Mouse (Mus musculus) stomach, embryonic 16.5 days (tissue): Measurements from ENCODE around the gene Ap1s1. TPM values are rescaled to one million over a fixed set of nuclear protein-coding genes. Genes with fewer than 3 reads are reported as not detected.
A peak's percentile ranks its signal among the peaks of the same experiment; 100 is the strongest.

Experiments used
- ATAC-seq: fragments of 200-750 bp; cut with Nextera tagmentation; 2 replicates; pipeline ENCODE4 v1.8.0; 2017; ENCODE audit warnings: moderate number of reproducible peaks, moderate TSS enrichment; ENCODE audit not compliant: insufficient read depth, low FRiP score
- H3K27ac ChIP-seq: fragments of 300-500 bp; sonication (generic); 2 replicates; pipeline ENCODE4 v1.5.1; 2014; ENCODE audit warnings: low read length
- H3K27me3 ChIP-seq: fragments of 300-500 bp; sonication (generic); 2 replicates; pipeline ENCODE4 v1.6.1; 2014; ENCODE audit warnings: low read length, control low read depth, mixed read lengths; ENCODE audit not compliant: control insufficient read depth, insufficient read depth
- H3K36me3 ChIP-seq: fragments of 300-500 bp; sonication (generic); 2 replicates; pipeline ENCODE4 v1.6.1; 2014; ENCODE audit warnings: low read length; ENCODE audit not compliant: control insufficient read depth, insufficient read depth
- H3K4me1 ChIP-seq: fragments of 300-500 bp; sonication (generic); 2 replicates; pipeline ENCODE4 v1.6.1; 2014; ENCODE audit warnings: low read length, control low read depth, mixed read lengths; ENCODE audit not compliant: control insufficient read depth, insufficient read depth
- H3K4me2 ChIP-seq: fragments of 300-500 bp; sonication (generic); 2 replicates; pipeline ENCODE4 v1.6.1; 2014; ENCODE audit warnings: low read depth, low read length, mixed read lengths
- H3K4me3 ChIP-seq: fragments of 300-500 bp; sonication (generic); replicated peaks from 2 replicates; pipeline ENCODE4 v1.5.1; 2014; ENCODE audit warnings: mild to moderate bottlenecking, low read length
- H3K9ac ChIP-seq: fragments of 300-500 bp; sonication (generic); 2 replicates; pipeline ENCODE4 v1.6.1; 2014; ENCODE audit warnings: low read length
- H3K9me3 ChIP-seq: fragments of 300-500 bp; sonication (generic); replicated peaks from 2 replicates; pipeline ENCODE4 v1.6.1; 2016; ENCODE audit warnings: low read length, control low read depth; ENCODE audit not compliant: control insufficient read depth
- WGBS: fragments of 180-500 bp; shearing (Covaris S2); extraction: QIAGEN DNeasy Blood & Tissue Kit; methylation state at CpG from one replicate; pipeline ENCODE4 v1.1.7; 2014; 5-methylcytosine and 5-hydroxymethylcytosine counted together
- microRNA counts: library from miRNA; unstranded; fragments of <30 nt; microRNA quantifications from one replicate; lab custom pipeline; 2016
- microRNA-seq: library from miRNA; unstranded; fragments of <30 nt; microRNA quantifications from one replicate; pipeline ENCODE4, GENCODE M21; 2016
- polyA plus RNA-seq: library from polyadenylated mRNA; unstranded; fragments of >200 nt; fragmentation: Nextera tagmentation; extraction: Ambion mirVana; gene quantifications from 2 replicates; pipeline ENCODE4 v1.2.1, GENCODE M21; 2015

Ap1s1 gene
- polyA plus RNA-seq, 1 experiment from 2014 or later, result 187 TPM

DNA sequence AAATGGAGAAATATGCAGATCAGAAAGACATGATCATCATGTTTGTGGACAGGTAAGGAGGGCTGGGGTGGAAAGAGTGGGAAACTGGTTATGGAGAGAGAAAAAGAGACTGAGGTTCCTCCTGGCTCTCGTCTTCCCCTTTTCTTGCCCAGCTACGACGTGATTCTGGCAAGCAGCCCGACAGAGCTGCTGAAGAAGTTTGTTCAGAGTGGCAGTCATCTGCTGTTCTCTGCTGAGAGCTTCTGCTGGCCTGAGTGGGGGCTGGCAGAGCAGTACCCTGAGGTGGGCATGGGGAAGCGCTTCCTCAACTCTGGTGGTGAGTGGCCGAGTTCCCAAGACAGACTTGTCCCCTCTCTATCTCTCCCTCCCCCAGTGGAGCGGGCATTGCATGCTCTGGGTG, 57.5 kb downstream of the Ap1s1 start:
- peak overlapping the region; percentile 91 for H3K4me3 ChIP-seq
- peak overlapping the region; percentile 95 for H3K9ac ChIP-seq
- WGBS, result 50% methylated on average over 7 of the region's 7 CpGs

DNA sequence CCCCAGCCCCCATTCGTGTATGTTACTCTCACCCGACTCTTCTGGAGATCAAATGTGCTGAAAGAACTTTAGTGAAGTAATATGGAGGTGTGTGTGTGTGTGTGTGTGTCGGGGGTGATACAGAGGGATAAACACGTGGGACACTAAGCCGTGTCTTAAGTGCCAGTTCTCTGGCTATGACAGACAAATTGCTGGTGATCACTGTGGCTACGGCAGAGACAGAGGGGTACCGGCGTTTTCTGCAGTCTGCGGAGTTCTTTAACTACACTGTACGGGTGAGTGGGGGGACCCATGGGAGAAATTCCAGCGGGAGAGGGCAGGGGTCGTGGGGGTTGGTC, 58.0 kb downstream of the Ap1s1 start, which contains the start of gene Znhit1:
Znhit1 (minus strand) TSS at position 88 of the 338 bp plus-strand sequence.
- peak within 1 kb of the TSS; percentile 91 for H3K4me3 ChIP-seq
- 3% methylated on average over 12 of the region's 12 CpGs for WGBS
- peak within 1 kb of the TSS; percentile 95 for H3K9ac ChIP-seq
- peak within 1 kb of the TSS; percentile 79 for H3K4me2 ChIP-seq
- no peak for ATAC-seq
- no peaks in the 10 kb centered on the region for H3K9me3 ChIP-seq
- H3K36me3 ChIP-seq, result peaks cover 27% of the 10 kb centered on the region
- H3K27me3 ChIP-seq, result no peaks in the 10 kb centered on the region
- H3K27ac ChIP-seq, result peak within 1 kb of the TSS; percentile 93
- peaks cover 15% of the 10 kb centered on the region for H3K4me1 ChIP-seq

More for the DNA sequence above, 57.5 kb downstream of the Ap1s1 start:
- no peaks in the 10 kb centered on the region for H3K27me3 ChIP-seq
- peaks cover 27% of the 10 kb centered on the region for H3K36me3 ChIP-seq
- H3K9me3 ChIP-seq, result no peaks in the 10 kb centered on the region
- peaks cover 15% of the 10 kb centered on the region for H3K4me1 ChIP-seq
- peak overlapping the region; percentile 79 for H3K4me2 ChIP-seq
- H3K27ac ChIP-seq, result no peak overlapping the region; the same call in 1 of the 2 replicates
- no peak for ATAC-seq

DNA sequence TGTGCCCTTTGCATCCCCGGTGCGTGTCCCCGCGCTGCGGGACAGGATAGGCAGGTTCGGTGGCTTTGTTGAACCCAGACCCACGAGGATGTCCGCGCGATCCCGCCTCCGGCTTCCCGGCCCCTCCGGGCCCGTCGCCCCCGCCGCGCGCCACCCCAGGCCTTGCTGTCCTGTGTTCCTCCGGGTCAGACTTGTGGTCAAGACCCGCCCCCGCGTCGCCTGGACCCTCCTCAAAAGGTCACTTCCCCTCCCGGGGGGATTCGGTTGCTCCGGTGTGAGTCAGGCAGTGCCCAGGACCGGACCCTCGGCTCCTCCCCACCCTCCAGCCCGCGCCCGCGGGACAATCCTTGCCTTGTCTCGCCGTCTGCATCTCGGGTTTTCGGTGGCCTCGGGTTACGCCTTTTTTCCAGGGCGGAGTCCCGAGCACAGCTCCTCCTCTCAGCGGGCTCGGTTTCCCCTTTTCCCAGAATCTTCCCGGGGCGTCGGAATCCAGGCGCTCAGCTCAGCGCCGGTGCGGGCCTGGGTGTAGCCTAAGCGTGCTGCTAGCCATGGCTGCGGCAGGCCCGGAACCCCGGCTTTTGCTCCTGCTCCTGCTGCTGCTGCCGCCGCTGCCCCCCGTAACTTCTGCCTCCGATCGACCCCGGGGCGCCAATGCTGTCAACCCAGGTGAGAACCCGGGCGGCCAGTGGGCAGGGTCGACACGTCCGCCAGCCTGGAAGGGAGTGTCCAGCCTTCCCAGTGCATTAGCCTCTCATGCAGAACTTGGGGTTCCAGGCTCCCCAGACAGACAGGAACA, 58.6 kb downstream of the Ap1s1 start:
- H3K36me3 ChIP-seq, result peaks cover 27% of the 10 kb centered on the region
- H3K9ac ChIP-seq, result peak overlapping the region; percentile 95
- peaks cover 15% of the 10 kb centered on the region for H3K4me1 ChIP-seq
- peak overlapping the region; percentile 79 for H3K4me2 ChIP-seq
- no peaks in the 10 kb centered on the region for H3K9me3 ChIP-seq
- H3K27me3 ChIP-seq, result no peaks in the 10 kb centered on the region
- H3K4me3 ChIP-seq, result peak overlapping the region; percentile 91
- under 1% methylated on average over 67 of the region's 67 CpGs for WGBS
- H3K27ac ChIP-seq, result peak overlapping the region; percentile 93
- ATAC-seq, result peak; percentile 70

DNA sequence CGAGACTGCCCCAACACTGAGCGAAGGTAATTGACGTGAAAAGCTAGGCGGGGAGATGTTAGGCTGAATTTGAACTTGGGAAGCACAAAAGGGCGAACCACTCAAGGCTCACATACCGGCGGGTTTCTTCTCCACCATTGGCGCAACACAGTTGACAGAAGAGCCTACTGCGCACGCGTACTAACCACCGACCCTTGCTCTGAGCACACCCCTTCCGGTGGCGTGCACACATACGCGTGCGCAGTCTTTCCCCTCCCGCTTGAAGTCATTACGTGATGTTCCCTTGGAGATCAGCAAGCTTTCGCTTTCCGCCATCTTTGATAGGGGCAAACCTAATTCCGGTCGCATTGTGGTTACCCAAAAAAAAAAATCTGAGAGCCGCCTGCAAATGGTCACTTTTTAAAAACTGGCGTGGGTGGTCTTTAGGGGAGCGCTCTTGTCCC, 59.2 kb downstream of the Ap1s1 start, which contains the start of gene Plod3:
Plod3 (plus strand) TSS at position 325 of the 443 bp plus-strand sequence.
- H3K9ac ChIP-seq, result peak within 1 kb of the TSS; percentile 95
- ATAC-seq, result peak; percentile 92
- WGBS, result 0% methylated on average over 26 of the region's 26 CpGs
- H3K9me3 ChIP-seq, result no peaks in the 10 kb centered on the region
- peaks cover 21% of the 10 kb centered on the region for H3K36me3 ChIP-seq
- peaks cover 15% of the 10 kb centered on the region for H3K4me1 ChIP-seq
- H3K27ac ChIP-seq, result peak within 1 kb of the TSS; percentile 93
- H3K27me3 ChIP-seq, result no peaks in the 10 kb centered on the region
- H3K4me3 ChIP-seq, result peak within 1 kb of the TSS; percentile 91
- peak within 1 kb of the TSS; percentile 79 for H3K4me2 ChIP-seq

MicroRNAs within 50 kb of the gene (microRNA counts, 519-probe panel; counts per million panel counts)
- not detected for microRNA mmu-miR-702 (lab: Ali Mortazavi, UCI)

Small RNA genes within 50 kb of the gene (microRNA-seq; reads per million reads assigned to microRNA genes)
- 13.9 reads per million, percentile 36 among the genes with 10 or more reads in this experiment for gene Mir702

Other genes with a start within 250 kb of the Ap1s1 start
- gene Col26a1, start 162.9 kb downstream of the Ap1s1 start, polyA plus RNA-seq, result 9.5 and 13.4 TPM in 2 replicates
- 54.1 and 57.3 TPM in 2 replicates for gene Ift22, start 138.0 kb downstream of the Ap1s1 start, polyA plus RNA-seq
- 214 and 239 TPM in 2 replicates for gene Fis1, start 92.9 kb downstream of the Ap1s1 start, polyA plus RNA-seq
- 10.2 and 11.5 TPM in 2 replicates for gene Cldn15, start 79.5 kb downstream of the Ap1s1 start, polyA plus RNA-seq
- 46.1 and 53.7 TPM in 2 replicates for gene Plod3, start 59.1 kb downstream of the Ap1s1 start, polyA plus RNA-seq
- 95.3 and 104 TPM in 2 replicates for gene Znhit1, start 58.1 kb downstream of the Ap1s1 start, polyA plus RNA-seq
- gene Vgf, start 19.7 kb downstream of the Ap1s1 start, polyA plus RNA-seq, result 0.34 and 0.39 TPM in 2 replicates
- 0.24 and 0.45 TPM in 2 replicates for gene Serpine1, start 26.1 kb upstream of the Ap1s1 start, polyA plus RNA-seq
- 8.1 and 9.3 TPM in 2 replicates for gene Trim56, start 70.1 kb upstream of the Ap1s1 start, polyA plus RNA-seq
- 0.15 TPM in 1 of 2 replicates, not detected in the other for gene Muc3, start 103.2 kb upstream of the Ap1s1 start, polyA plus RNA-seq
- gene Muc3a, start 166.3 kb upstream of the Ap1s1 start, polyA plus RNA-seq, result 1.1 TPM in 2 replicates
- gene Ache, start 241.4 kb upstream of the Ap1s1 start, polyA plus RNA-seq, result 9.8 and 10.8 TPM in 2 replicates
- gene Ufsp1, start 248.5 kb upstream of the Ap1s1 start, polyA plus RNA-seq, result 7.3 and 8.6 TPM in 2 replicates